Mouse (Mus musculus) forebrain, embryonic 13.5 days (tissue): ENCODE measurements at regions not wholly inside any gene's neighbourhood (a gene's known extent, or its start where the extent isn't known, plus 50 kb on each side); places are given as distances from the start of the nearest gene placed in this dataset.

Experiments
- ATAC-seq: fragments of 200-750 bp; cut with Nextera tagmentation; 2 replicates; pipeline ENCODE4 v1.8.0; 2017
- H3K27ac ChIP-seq: fragments of 300-500 bp; sonication (generic); 2 replicates; pipeline ENCODE4 v1.5.1; 2015; ENCODE audit warnings: inconsistent platforms, mild to moderate bottlenecking, moderate library complexity
- H3K27me3 ChIP-seq: fragments of 300-500 bp; sonication (generic); 2 replicates; pipeline ENCODE4 v1.6.1; 2015; ENCODE audit warnings: mild to moderate bottlenecking, inconsistent platforms
- H3K36me3 ChIP-seq: fragments of 300-500 bp; sonication (generic); 2 replicates; pipeline ENCODE4 v1.6.1; 2015; ENCODE audit warnings: mild to moderate bottlenecking, inconsistent platforms; ENCODE audit not compliant: poor library complexity, severe bottlenecking
- H3K4me1 ChIP-seq: fragments of 300-500 bp; sonication (generic); 2 replicates; pipeline ENCODE4 v1.6.1; 2015; ENCODE audit warnings: inconsistent platforms
- H3K4me2 ChIP-seq: fragments of 300-500 bp; sonication (generic); 2 replicates; pipeline ENCODE4 v1.6.1; 2015; ENCODE audit warnings: inconsistent platforms, mild to moderate bottlenecking, moderate library complexity
- H3K4me3 ChIP-seq: fragments of 300-500 bp; sonication (generic); 2 replicates; pipeline ENCODE4 v1.5.1; 2015; ENCODE audit warnings: mild to moderate bottlenecking, inconsistent platforms
- H3K9ac ChIP-seq: fragments of 300-500 bp; sonication (generic); 2 replicates; pipeline ENCODE4 v1.6.1; 2015; ENCODE audit warnings: mild to moderate bottlenecking, inconsistent platforms
- H3K9me3 ChIP-seq: fragments of 300-500 bp; sonication (generic); replicated peaks from 2 replicates; pipeline ENCODE4 v1.6.1; 2016; ENCODE audit warnings: inconsistent platforms
- WGBS: fragments of 180-500 bp; shearing (Covaris S2); methylation state at CpG from one replicate; pipeline ENCODE4 v1.1.7; 2015; 5-methylcytosine and 5-hydroxymethylcytosine counted together

DNA sequence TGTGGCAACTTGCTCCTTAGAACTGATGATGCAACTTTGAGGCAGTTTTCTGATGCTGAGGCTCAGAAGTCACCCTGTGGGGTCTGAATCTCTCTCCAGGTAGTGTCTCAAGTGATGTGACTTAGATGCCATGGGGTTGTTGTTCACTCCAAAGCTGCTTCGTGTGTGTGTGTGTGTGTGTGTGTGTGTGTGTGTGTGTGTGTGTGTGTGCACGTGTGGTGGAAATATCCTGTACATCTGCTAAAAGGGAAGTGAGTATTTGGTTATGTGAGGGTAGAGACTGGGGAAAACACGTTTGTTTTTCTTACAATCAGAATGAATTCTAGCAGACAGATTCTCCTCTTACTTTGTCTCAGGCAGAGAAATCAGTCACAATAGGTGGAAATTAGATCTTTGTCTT lies 276.5 kb downstream of the Insc start:
- Histone ChIP-seq H3K9ac (no peak overlapping the region), H3K36me3 (no peaks in the 10 kb centered on the region), H3K9me3 (no peaks in the 10 kb centered on the region), H3K4me2 (no peak overlapping the region), H3K4me3 (no peak overlapping the region), H3K4me1 (no peaks in the 10 kb centered on the region), H3K27ac (no peak overlapping the region), H3K27me3 (no peaks in the 10 kb centered on the region)
- no peak for ATAC-seq
- WGBS, result 75% methylated on average over 3 of the region's 3 CpGs

DNA sequence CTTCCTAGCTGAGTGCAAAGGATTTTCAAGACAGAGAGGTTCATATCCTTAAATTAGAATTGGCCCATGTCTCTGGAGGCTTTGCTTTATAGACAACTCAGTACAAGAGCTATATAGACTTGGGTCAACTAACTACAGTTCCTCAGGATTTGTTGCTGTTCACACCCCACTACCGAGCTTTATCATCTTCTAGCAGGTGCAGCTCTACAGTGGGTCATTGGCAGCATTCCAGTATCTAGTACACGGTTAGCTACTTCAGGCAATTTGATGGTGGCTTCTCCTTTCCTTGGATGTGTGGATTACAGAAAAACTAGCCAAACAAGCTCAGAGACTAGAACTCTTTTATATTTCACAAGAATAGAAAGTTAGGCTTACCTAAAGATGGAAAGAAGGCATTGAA lies 282.3 kb downstream of the Insc start:
- 75% methylated on average over 2 of the region's 2 CpGs for WGBS
- Histone ChIP-seq H3K36me3 (no peaks in the 10 kb centered on the region), H3K4me3 (no peak overlapping the region), H3K27ac (no peak overlapping the region), H3K27me3 (no peaks in the 10 kb centered on the region), H3K4me1 (no peaks in the 10 kb centered on the region), H3K4me2 (no peak overlapping the region), H3K9me3 (no peaks in the 10 kb centered on the region), H3K9ac (no peak overlapping the region)
- ATAC-seq, result no peak

DNA sequence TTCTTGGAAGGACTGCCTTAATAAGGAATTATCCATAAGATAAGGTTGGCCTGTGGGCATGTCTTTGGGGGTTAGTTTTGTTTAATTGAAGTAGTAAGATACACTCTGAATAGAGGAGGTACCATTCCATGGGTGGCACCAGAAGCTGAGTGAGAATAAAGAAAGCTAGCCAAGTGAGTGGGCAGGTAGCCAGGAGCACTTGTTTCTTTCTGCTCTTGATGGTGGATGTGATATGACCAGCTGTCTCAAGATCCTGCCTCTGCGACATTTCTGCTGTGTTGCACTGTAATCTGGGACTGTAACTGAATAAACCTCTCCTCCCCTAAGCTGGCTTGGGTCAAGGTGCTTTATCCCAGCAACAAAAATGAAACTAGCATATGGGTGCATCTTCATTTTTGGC lies 284.2 kb downstream of the Insc start:
- Histone ChIP-seq H3K9ac (no peak overlapping the region), H3K36me3 (no peaks in the 10 kb centered on the region), H3K4me2 (no peak overlapping the region), H3K4me1 (no peaks in the 10 kb centered on the region), H3K27ac (no peak overlapping the region), H3K9me3 (no peaks in the 10 kb centered on the region), H3K4me3 (no peak overlapping the region), H3K27me3 (no peaks in the 10 kb centered on the region)
- no peak for ATAC-seq
- WGBS, result 78% methylated on average over 1 of the region's 1 CpGs

DNA sequence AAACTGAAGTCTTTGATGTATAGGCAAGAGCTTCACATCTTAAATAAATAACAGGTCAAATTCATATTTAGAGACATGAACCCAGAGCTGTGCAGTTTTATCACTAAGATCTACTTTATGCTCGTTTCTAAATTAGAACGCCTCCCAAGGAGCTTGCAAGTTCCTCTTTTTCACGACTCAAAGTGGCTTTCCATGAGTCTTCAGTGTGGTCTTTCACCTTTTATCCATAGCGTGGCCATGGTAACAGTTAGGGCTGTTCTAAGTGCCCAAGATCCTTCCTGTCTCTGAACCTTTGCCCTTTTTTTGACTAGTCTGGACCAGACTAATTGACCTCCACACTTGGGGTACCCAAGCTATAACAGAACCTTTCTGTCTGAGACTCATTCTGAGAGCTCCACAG lies 290.5 kb downstream of the Insc start:
- 73% methylated on average over 4 of the region's 4 CpGs for WGBS
- no peaks in the 10 kb centered on the region for H3K36me3 ChIP-seq
- H3K27ac ChIP-seq, result no peak overlapping the region
- no peak overlapping the region for H3K9ac ChIP-seq
- no peaks in the 10 kb centered on the region for H3K9me3 ChIP-seq
- H3K4me2 ChIP-seq, result no peak overlapping the region
- H3K4me1 ChIP-seq, result no peaks in the 10 kb centered on the region
- H3K4me3 ChIP-seq, result no peak overlapping the region
- no peaks in the 10 kb centered on the region for H3K27me3 ChIP-seq
- no peak for ATAC-seq

DNA sequence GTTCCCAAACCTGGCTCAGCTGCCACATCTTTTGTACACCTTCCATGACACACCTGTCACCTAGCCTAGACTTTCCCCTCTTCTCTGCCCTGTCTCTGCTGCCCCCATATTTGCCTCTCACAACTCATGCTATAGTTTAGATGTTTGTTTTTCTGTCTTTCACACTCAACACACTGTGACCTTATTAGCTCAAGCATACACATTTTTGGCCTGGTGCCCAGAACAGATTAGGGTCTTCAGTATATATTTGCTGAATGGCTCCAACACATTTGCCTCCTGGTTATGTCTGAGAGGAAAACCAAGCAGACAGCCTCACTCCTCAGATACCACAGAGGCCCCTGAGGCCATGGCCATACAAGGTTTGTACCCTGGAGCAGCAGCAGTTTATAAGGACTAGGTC lies 312.0 kb downstream of the Insc start:
- no peak overlapping the region for H3K9ac ChIP-seq
- no peak overlapping the region for H3K4me2 ChIP-seq
- peak; percentile 24; the same call in 1 of the 2 replicates for ATAC-seq
- 0 out of 2 replicates have a peak, but pooled peaks cover 5% of the 10 kb centered on the region for H3K27me3 ChIP-seq
- H3K4me3 ChIP-seq, result no peak overlapping the region
- H3K27ac ChIP-seq, result no peak overlapping the region
- no peaks in the 10 kb centered on the region for H3K9me3 ChIP-seq
- H3K4me1 ChIP-seq, result peaks cover 26% of the 10 kb centered on the region
- H3K36me3 ChIP-seq, result no peaks in the 10 kb centered on the region

DNA sequence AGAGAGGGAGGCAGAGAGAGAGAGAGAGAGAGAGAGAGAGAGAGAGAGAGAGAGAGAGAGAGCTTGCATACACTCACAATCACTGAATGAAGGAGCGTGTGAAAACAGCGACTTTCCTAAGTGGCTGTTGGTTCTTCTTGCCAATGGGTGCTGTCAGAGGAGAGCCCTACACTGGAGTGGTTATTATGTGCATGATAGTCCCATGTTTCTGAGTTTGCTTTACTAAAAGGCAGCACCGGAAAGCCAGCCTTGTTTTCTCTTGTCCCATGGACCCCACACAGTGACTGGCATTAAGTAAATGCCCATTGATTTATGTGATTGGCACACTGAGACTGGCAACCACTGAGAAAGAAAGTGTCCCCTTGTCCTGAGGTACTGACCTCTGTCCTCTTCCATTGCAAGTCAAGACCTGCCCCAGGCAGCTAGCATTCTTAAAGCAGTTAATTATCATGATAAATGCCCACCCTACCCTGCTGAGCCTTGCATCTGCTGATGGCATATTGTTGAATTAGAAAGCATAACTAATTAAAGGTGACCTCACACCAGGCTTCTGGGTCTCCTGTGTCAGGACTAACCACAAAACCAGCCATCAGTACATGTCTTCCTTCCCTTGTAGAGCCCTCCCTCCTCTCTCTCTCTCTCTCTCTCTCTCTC lies 313.6 kb downstream of the Insc start:
- H3K27me3 ChIP-seq, result 0 out of 2 replicates have a peak, but pooled peaks cover 5% of the 10 kb centered on the region
- ATAC-seq, result peak; percentile 36; the same call in 1 of the 2 replicates

DNA sequence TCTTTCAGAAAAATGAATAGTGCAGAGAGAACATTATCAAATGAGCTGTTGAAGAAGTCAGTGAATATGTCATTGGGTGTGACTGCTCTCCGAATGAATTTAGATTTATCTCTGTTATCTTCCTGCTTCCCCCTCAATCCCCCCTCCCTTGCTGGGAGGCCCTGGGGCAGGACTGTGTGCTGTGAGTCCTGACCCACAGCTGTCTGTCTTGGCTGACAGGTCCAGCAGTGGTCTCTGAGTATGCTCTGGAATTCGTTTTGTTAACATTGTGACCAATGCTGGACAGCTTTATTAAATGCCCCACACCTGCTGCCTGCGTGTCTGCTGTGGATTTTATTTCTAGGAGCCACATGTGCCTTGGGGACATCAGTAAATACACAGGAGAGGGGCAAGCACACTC lies 314.2 kb downstream of the Insc start:
- H3K27ac ChIP-seq, result no peak overlapping the region
- ATAC-seq, result no peak
- 32% methylated on average over 3 of the region's 3 CpGs for WGBS
- H3K27me3 ChIP-seq, result 0 out of 2 replicates have a peak, but pooled peaks cover 5% of the 10 kb centered on the region
- no peak overlapping the region for H3K9ac ChIP-seq
- no peak overlapping the region for H3K4me2 ChIP-seq
- H3K4me3 ChIP-seq, result no peak overlapping the region
- no peaks in the 10 kb centered on the region for H3K9me3 ChIP-seq
- H3K36me3 ChIP-seq, result no peaks in the 10 kb centered on the region
- H3K4me1 ChIP-seq, result peaks cover 26% of the 10 kb centered on the region

More for the DNA sequence above, 313.6 kb downstream of the Insc start:
- Histone ChIP-seq H3K4me1 (peaks cover 26% of the 10 kb centered on the region), H3K27ac (no peak overlapping the region), H3K9ac (no peak overlapping the region), H3K4me2 (no peak overlapping the region), H3K9me3 (no peaks in the 10 kb centered on the region), H3K4me3 (no peak overlapping the region), H3K36me3 (no peaks in the 10 kb centered on the region)
- WGBS, result 22% methylated on average over 3 of the region's 3 CpGs

DNA sequence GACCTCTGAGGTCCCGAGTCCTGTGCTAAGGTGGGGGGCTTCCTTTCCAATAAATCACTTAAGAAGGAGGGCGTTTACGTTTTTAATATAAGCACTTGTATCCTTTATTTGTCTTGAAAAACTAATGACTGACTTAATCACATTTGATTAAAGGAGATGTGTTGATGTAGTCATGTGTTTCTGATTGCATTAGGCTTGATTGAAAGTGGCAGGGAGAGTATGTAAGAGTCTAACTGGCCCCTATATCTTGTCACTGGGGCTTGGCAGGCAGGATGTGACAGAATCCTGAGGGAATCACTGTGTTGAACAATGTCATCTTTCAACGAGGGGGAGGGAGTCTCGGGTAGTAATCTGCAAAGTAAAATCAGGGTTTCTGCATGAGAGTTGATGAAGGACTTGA lies 316.7 kb downstream of the Insc start:
- no peak overlapping the region for H3K4me2 ChIP-seq
- H3K9me3 ChIP-seq, result no peaks in the 10 kb centered on the region
- no peaks in the 10 kb centered on the region for H3K36me3 ChIP-seq
- 46% methylated on average over 5 of the region's 5 CpGs for WGBS
- H3K4me3 ChIP-seq, result no peak overlapping the region
- ATAC-seq, result no peak
- H3K4me1 ChIP-seq, result peaks cover 26% of the 10 kb centered on the region
- no peak overlapping the region for H3K9ac ChIP-seq
- H3K27me3 ChIP-seq, result 0 out of 2 replicates have a peak, but pooled peaks cover 5% of the 10 kb centered on the region
- no peak overlapping the region for H3K27ac ChIP-seq

DNA sequence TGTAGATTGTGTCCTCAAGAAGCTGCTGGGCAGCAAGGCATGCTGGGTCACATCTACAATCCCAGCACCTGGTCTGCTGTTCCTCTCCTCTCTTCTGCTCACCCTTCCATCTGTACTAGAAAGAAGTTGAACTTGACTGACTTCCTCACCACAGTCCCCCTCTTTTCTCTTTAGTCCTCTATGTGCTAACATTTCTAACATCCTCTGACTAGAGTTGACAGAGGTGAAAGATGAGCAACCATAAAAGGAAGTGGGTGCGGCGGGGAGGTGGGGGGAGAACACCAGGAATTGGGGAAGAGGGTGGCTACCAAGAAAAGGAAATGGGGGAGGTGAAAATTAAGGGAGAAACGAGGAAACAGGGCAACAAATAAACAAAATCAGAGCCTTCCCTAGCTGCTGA lies 319.3 kb downstream of the Insc start:
- Histone ChIP-seq H3K9ac (no peak overlapping the region), H3K27me3 (0 out of 2 replicates have a peak, but pooled peaks cover 5% of the 10 kb centered on the region), H3K4me2 (no peak overlapping the region)

DNA sequence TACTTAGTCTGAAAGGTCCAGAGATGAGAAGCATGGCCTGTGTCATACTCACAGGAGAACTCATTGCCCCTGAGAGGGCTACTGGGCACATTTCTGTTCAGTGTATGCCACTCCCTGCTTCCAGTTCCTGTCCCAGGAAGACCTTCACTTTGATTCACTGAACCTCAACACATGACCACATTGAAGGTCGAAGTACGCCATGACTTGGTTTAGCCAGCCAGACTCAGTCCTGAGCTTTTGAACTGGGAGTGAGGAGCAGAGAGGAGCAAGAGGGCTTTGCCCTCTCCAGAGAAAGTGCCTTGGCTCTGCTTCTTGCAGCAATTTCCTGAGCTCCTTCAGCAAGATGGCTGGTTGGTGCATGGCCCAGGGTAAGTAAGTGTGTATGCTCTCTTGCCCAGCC lies 324.1 kb downstream of the Insc start:
- Histone ChIP-seq H3K4me2 (no peak overlapping the region), H3K27me3 (no peaks in the 10 kb centered on the region), H3K36me3 (no peaks in the 10 kb centered on the region), H3K9ac (no peak overlapping the region), H3K4me1 (no peaks in the 10 kb centered on the region), H3K27ac (no peak overlapping the region), H3K4me3 (no peak overlapping the region), H3K9me3 (no peaks in the 10 kb centered on the region)
- 96% methylated on average over 2 of the region's 2 CpGs for WGBS
- ATAC-seq, result no peak

More for the DNA sequence above, 319.3 kb downstream of the Insc start:
- Histone ChIP-seq H3K27ac (no peak overlapping the region), H3K4me1 (peaks cover 2% of the 10 kb centered on the region), H3K4me3 (no peak overlapping the region), H3K9me3 (no peaks in the 10 kb centered on the region), H3K36me3 (no peaks in the 10 kb centered on the region)
- WGBS, result 71% methylated on average over 3 of the region's 3 CpGs
- no peak for ATAC-seq

DNA sequence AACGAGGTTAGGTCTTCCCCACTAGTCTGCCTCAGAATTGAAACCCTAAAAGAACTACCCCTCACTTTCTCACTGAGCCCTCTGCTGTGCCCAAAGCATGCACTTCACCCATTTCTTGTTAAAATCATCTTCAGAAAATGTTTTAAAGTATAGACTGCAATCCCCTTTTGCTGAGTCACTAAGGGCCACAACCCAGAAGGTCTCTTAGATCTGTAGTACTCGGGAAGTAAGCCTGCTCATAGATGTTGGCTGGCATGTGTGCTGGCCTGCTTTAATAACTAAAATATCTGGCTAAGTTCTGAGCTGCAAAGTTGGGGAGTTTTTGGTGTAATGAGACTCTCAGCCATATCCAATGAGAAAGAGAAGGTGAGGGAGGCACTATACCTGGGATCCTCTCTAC lies 329.9 kb downstream of the Insc start:
- Histone ChIP-seq H3K27ac (no peak overlapping the region), H3K4me3 (no peak overlapping the region), H3K36me3 (no peaks in the 10 kb centered on the region), H3K9me3 (no peaks in the 10 kb centered on the region), H3K4me1 (no peaks in the 10 kb centered on the region), H3K9ac (no peak overlapping the region), H3K27me3 (no peaks in the 10 kb centered on the region), H3K4me2 (no peak overlapping the region)
- 76% methylated on average over 2 of the region's 2 CpGs for WGBS
- no peak for ATAC-seq

DNA sequence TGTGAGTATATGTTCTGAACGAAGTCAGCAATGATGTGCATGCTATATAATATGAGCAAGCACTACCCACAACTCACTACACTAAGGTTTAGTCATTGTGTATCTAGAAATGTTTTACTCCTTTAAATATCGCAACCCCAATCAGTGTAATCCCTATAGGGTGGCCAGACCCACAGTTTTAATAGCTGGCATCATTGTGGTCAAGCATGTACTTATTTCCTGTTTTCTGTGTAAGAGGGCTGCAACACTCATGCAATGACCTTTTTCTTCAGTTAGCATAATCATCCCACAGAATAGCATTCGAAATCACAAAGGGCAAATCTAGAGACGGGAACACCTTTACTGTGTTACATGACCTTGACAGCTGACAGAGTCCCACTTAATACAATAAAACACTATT lies 333.3 kb downstream of the Insc start:
- 88% methylated on average over 4 of the region's 4 CpGs for WGBS
- Histone ChIP-seq H3K9me3 (no peaks in the 10 kb centered on the region), H3K27me3 (no peaks in the 10 kb centered on the region), H3K4me1 (no peaks in the 10 kb centered on the region), H3K4me3 (no peak overlapping the region), H3K9ac (no peak overlapping the region), H3K4me2 (no peak overlapping the region), H3K27ac (no peak overlapping the region), H3K36me3 (no peaks in the 10 kb centered on the region)
- ATAC-seq, result no peak

DNA sequence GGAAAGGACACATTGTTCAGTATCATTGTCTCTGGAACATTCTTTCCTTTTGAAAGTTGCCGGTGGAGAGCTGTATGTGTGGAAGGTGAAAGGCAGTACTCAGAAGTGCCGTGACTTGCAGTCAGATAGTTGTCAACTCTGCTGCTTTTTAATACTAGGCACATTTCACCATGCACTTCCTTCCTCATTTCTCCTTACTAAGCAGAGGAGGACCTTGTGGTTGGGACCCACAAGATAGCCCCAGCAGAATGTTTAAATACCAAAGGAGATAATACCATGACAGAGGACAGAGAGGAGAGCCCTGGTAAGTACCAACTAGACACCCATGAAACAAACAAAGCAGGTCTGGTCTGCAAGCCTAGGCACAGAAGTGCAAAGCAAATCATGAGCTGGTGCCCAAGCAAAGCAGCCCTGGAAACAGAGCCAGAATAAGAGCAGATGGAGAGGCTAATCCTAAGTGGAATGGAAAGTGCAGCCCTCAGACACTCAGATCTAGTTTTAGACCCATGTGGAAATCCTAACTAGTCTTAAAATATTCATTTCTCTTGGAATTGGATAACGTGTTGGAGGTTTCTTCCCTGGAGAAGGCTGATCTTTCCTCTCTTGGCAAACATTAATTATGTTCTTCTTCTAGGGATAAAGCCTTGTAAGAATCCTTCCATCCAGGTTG lies 341.4 kb downstream of the Insc start:
- Histone ChIP-seq H3K9me3 (no peaks in the 10 kb centered on the region), H3K36me3 (no peaks in the 10 kb centered on the region), H3K4me3 (no peak overlapping the region), H3K4me2 (no peak overlapping the region), H3K9ac (no peak overlapping the region), H3K27me3 (no peaks in the 10 kb centered on the region; the same call in 1 of the 2 replicates), H3K27ac (no peak overlapping the region), H3K4me1 (no peaks in the 10 kb centered on the region)
- WGBS, result 84% methylated on average over 3 of the region's 3 CpGs
- no peak for ATAC-seq
